Mouse (Mus musculus): ENCODE results near the gene Zcchc4. TPM values are rescaled to one million over a fixed set of nuclear protein-coding genes. Genes with fewer than 3 reads are reported as not detected.
"Not testable (repeated sequence)": the region's sequence is repeated elsewhere in the genome, so short reads cannot be mapped to it uniquely, and the experiment has no call there.

Zcchc4 gene
- polyA plus RNA-seq, 1 experiment from 2014 or later, result 6.7 TPM

DNA sequence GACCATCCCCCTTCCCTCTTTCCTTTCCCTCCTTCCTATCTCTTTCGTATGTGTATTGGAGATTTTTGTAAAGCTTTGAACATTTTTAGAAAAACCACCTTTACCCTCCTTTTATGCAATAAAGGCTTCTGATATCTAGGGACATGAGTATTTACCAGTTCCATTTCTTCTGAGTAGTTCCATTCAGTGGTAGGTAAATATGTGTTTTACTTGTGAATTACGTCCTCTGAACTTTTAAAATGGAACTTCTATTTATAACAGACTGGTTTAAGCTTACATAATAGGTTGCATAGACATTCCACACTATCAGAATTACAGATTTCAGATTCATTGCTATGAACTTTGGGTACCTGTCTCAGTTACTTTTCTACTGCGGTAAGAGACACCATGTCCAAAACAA, 19.9 kb upstream of the Zcchc4 start:
- H3K36me3 ChIP-seq (replicated peaks), result peaks cover 25% of the 10 kb centered on the region
- H3K4me2 ChIP-seq, result no peak overlapping the region
- no peak for ATAC-seq (ENCODE audit: insufficient read depth)
- 81% methylated on average over 3 of the region's 3 CpGs for WGBS (ENCODE audit: insufficient replicate concordance)
- no peak overlapping the region for H3K27ac ChIP-seq (replicated peaks)
- H3K27me3 ChIP-seq, result no peaks in the 10 kb centered on the region
- no peaks in the 10 kb centered on the region for H3K4me1 ChIP-seq (replicated peaks)
- no peak overlapping the region for H3K9ac ChIP-seq
- no peaks in the 10 kb centered on the region for H3K9me3 ChIP-seq (replicated peaks)
- no peak overlapping the region for H3K4me3 ChIP-seq (replicated peaks)

DNA sequence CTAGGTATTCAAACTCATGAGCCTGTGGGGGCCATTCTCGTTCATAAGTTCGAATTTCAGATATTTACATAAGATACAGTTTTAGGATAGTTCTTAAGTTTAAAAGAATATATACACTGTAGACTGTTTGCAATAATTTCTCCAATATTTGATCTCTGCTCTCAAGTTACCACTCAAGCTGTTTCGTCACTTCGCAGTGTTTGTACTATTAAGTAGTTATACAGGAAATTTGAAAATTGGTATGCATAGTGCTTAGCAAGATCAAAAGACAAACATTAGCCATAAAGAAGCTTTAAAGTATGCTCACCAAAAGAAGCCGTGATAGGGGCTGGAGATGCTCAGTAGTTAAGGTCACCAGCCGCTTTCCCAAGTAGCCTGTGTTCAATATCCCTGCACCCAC, 19.2 kb upstream of the Zcchc4 start:
- Histone ChIP-seq H3K4me3 (replicated peaks) (no peak overlapping the region), H3K4me1 (replicated peaks) (no peaks in the 10 kb centered on the region), H3K9me3 (replicated peaks) (no peaks in the 10 kb centered on the region), H3K27me3 (no peaks in the 10 kb centered on the region), H3K9ac (no peak overlapping the region), H3K4me2 (no peak overlapping the region), H3K27ac (replicated peaks) (no peak overlapping the region), H3K36me3 (replicated peaks) (peaks cover 32% of the 10 kb centered on the region)
- ATAC-seq (ENCODE audit: insufficient read depth), result no peak
- 86% methylated on average over 6 of the region's 6 CpGs for WGBS (ENCODE audit: insufficient replicate concordance)

DNA sequence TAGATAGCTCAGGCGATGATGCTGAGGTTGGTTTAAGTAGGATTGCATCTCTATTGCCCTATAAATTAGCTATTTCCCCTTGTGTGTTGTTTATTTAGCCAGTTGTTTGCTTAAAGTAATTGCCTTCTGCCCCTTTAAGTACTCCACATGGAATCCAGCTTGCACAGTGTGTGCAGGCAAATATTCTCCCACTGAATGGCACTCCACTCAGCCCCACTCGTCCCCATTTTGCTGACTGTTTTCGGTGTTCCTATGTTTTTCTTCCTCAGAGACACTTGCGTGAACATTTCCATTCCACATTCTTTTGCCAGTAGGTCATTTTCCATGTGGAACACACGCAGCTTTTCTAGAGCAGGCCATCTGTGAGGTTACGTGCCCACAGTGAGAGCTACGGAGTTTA, 12.6 kb upstream of the Zcchc4 start:
- peaks cover 36% of the 10 kb centered on the region for H3K36me3 ChIP-seq (replicated peaks)
- no peak for ATAC-seq (ENCODE audit: insufficient read depth)
- no peak overlapping the region for H3K4me2 ChIP-seq
- H3K9me3 ChIP-seq (replicated peaks), result no peaks in the 10 kb centered on the region
- 82% methylated on average over 7 of the region's 7 CpGs for WGBS (ENCODE audit: insufficient replicate concordance)
- H3K27me3 ChIP-seq, result no peaks in the 10 kb centered on the region
- H3K27ac ChIP-seq (replicated peaks), result no peak overlapping the region
- H3K9ac ChIP-seq, result no peak overlapping the region
- no peaks in the 10 kb centered on the region for H3K4me1 ChIP-seq (replicated peaks)
- no peak overlapping the region for H3K4me3 ChIP-seq (replicated peaks)

DNA sequence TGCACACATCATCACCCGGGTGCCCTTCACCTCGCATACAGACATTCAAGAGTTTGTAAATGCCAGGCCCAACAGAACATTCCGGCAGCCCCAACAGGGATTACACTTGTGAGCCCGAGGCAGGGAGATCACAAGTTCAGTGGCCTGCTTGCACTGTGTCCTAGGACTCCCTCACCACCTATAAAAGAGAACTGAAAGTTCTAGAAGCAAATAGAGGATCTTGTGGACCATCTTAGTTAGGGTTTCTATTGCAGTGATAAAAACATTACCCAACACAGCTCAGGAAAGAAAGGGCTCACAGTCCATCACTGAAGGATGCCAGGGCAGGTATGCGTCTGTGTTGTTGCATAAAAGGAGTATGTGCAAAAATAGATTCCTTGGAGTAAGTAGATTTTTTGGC, 942 bp upstream of the Zcchc4 start:
- peaks cover 27% of the 10 kb centered on the region for H3K4me1 ChIP-seq (replicated peaks)
- WGBS (ENCODE audit: insufficient replicate concordance), result 78% methylated on average over 5 of the region's 5 CpGs
- no peak overlapping the region for H3K27ac ChIP-seq (replicated peaks)
- H3K27me3 ChIP-seq, result no peaks in the 10 kb centered on the region
- no peak overlapping the region for H3K9ac ChIP-seq
- H3K9me3 ChIP-seq (replicated peaks), result no peaks in the 10 kb centered on the region
- ATAC-seq (ENCODE audit: insufficient read depth), result no peak
- H3K4me2 ChIP-seq, result no peak overlapping the region
- peaks cover 15% of the 10 kb centered on the region for H3K36me3 ChIP-seq (replicated peaks)
- H3K4me3 ChIP-seq (replicated peaks), result no peak overlapping the region

DNA sequence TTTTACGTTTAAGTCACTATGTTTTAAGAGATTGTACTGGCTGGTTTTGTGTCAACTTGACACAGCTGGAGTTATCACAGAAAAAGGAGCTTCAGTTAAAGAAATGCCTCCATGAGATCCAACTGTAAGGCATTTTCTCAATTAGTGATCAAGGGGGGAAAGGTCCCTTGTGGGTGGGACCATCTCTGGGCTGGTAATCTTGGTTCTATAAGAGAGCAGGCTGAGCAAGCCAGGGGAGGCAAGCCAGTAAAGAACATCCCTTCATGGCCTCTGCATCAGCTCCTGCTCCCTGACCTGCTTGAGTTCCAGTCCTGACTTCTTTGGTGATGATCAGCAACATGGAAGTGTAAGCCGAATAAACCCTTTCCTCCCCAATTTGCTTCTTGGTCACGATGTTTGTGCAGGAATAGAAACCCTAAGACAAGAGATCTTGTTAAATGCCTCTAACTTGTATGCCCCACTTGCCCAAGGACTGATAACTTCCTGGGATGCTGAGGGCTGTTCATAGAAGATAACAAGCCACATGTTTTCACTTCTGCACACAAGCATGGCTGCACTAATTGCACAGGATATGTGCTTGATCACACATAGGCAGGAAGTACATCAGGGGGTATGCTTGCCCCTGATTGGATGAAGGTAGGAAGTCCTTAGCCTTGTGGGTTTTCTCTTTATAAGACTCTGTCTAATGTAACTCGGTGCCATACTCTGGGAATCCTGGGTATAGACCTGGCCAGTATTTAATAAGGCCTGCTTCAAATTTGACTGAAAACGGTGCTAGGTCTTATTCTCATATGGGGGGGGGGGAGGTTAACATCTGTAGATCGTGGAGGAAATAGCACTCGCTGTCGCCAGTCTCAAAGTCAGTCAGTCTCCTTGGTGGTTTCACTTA, 1.5 kb downstream of the Zcchc4 start:
- H3K4me3 ChIP-seq (replicated peaks); H3K27me3 ChIP-seq; H3K36me3 ChIP-seq (replicated peaks); H3K9ac ChIP-seq; H3K9me3 ChIP-seq (replicated peaks): not testable (repeated sequence)
- Histone ChIP-seq H3K4me2 (peak overlapping the region; percentile 29), H3K27ac (replicated peaks) (peak overlapping the region; percentile 71), H3K4me1 (replicated peaks) (peaks cover 27% of the 10 kb centered on the region)
- ATAC-seq (ENCODE audit: insufficient read depth), result peak; percentile 96
- 71% methylated on average over 8 of the region's 8 CpGs for WGBS (ENCODE audit: insufficient replicate concordance)

DNA sequence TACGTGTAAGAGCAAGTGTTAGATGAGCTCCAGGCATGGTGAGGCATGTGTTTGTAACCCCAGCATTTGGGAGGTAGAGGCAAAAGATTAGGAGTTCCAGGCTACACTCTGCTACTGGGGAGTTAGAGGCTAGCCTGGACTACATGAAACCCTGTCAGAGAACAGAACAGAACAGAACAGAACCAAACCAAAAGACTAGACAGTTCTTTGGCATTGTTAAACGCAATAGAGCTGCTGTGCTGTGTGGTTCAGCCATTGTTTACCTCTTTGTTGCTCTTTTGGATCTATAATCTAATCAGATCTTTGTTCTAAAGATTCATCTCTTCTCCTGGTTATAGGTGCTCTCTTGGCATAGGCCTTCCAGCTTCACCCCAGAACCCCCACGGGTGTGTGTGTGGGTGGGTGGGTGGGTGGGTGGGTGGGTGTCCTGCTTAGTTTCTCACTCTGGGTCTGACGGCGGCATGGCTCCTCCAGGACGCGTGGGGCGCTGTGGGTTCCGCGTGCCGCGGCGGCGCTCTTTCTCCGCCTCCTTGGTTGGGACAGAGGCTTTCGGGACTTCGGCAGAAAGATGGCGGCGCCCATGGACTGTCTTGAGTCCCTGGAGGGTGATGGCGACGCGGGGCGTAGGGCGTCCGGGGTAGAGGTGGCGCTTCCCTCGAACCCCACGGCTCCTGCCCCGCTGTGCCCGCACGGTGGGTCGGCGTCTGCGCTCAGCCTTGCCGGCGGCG, 7.5 kb downstream of the Zcchc4 start:
- Histone ChIP-seq H3K27me3 (no peaks in the 10 kb centered on the region), H3K9ac (peak overlapping the region; percentile 84), H3K9me3 (replicated peaks) (no peaks in the 10 kb centered on the region), H3K4me1 (replicated peaks) (peaks cover 24% of the 10 kb centered on the region), H3K27ac (replicated peaks) (peak overlapping the region; percentile 80), H3K36me3 (replicated peaks) (peaks cover 5% of the 10 kb centered on the region; the same call in 1 of the 2 replicates), H3K4me2 (peak overlapping the region; percentile 71), H3K4me3 (replicated peaks) (peak overlapping the region; percentile 98)
- ATAC-seq (ENCODE audit: insufficient read depth), result peak; percentile 91
- WGBS (ENCODE audit: insufficient replicate concordance), result 4% methylated on average over 36 of the region's 37 CpGs

DNA sequence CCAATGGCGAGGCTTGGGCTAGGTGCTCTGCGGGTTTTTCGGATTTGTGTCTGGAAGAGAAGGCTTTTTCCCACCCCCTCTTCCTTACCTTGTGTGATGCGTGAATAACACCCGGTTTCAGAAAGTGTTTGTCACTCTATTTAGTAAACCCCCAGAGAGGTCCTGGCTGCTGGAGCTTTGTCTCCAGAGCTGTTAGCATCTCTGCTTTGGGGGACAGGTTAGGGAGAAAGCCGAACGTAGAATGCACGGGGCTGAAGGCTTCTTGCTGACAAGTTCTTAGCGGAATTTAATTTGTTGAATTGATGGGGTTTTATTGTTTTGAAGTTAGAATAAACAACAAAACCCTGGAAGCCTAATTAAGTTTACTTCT, 8.0 kb downstream of the Zcchc4 start:
- Histone ChIP-seq H3K27me3 (no peaks in the 10 kb centered on the region), H3K4me3 (replicated peaks) (peak overlapping the region; percentile 98), H3K9me3 (replicated peaks) (no peaks in the 10 kb centered on the region), H3K4me1 (replicated peaks) (peaks cover 23% of the 10 kb centered on the region), H3K4me2 (peak overlapping the region; percentile 71), H3K36me3 (replicated peaks) (peaks cover 5% of the 10 kb centered on the region), H3K9ac (peak overlapping the region; percentile 84), H3K27ac (replicated peaks) (peak overlapping the region; percentile 80)
- peak; percentile 61 for ATAC-seq (ENCODE audit: insufficient read depth)
- 0% methylated on average over 9 of the region's 9 CpGs for WGBS (ENCODE audit: insufficient replicate concordance)

DNA sequence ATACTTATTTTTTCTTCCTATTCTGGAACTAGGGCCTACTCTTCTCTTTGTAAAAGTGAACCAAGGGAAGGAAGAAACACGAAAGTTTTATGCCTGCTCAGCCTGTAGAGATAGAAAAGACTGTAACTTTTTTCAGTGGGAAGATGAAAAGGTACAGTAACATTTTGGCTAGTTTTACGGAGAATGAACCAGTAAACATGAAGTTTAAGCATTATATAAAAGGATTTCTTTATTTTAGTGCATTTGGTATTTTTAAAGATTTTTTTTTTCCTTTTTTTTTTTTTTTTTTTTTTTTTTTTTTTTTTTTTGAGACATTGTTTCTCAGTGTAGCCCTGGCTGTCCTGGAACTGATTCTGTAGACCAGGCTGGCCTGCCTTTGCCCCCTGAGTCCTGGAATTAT, 8.7 kb downstream of the Zcchc4 start:
- peak overlapping the region; percentile 71 for H3K4me2 ChIP-seq
- peaks cover 13% of the 10 kb centered on the region for H3K36me3 ChIP-seq (replicated peaks)
- no peak overlapping the region for H3K9ac ChIP-seq
- H3K4me3 ChIP-seq (replicated peaks), result peak overlapping the region; percentile 98
- WGBS (ENCODE audit: insufficient replicate concordance), result 75% methylated on average over 2 of the region's 2 CpGs
- H3K9me3 ChIP-seq (replicated peaks), result no peaks in the 10 kb centered on the region
- no peak for ATAC-seq (ENCODE audit: insufficient read depth)
- H3K27me3 ChIP-seq, result no peaks in the 10 kb centered on the region
- H3K27ac ChIP-seq (replicated peaks), result no peak overlapping the region
- H3K4me1 ChIP-seq (replicated peaks), result peaks cover 23% of the 10 kb centered on the region

DNA sequence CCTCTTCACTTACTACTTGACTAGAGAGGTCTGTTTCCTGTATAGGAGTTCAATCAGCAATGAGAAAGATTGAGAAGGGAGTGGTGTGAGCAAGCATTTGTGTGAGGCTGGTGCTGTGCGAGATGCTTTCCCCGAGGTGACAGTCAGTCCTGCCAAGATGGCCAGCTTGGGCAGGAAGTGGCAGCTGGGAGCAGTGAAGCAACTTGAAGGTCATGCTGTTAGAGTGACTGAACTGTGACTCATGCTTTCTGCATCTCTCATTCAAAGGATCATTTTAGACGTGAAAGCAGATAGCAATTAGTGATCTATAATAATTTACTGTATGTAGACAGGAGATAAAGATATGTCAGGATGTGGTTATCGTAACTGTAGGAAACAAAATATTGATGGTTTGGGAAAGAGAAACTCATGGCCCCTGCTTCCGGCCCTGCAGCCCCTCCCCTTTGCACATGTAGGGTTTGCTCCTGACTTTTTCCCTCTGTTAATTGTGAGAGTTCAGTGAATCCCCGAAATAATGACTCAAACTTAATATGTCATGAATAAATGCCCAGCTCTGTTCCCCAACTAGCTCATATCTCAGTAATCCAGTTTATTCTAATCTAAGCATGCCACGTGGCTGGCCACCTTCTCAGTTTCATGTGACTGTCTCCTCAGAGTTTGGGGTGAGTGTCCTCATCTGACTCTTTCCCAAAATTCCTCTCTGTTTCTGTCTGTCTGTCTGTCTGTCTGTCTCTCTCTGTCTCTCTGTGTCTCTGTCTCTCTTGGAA, 11.5 kb downstream of the Zcchc4 start:
- Histone ChIP-seq H3K4me1 (replicated peaks) (peaks cover 23% of the 10 kb centered on the region), H3K36me3 (replicated peaks) (peaks cover 16% of the 10 kb centered on the region), H3K27ac (replicated peaks) (no peak overlapping the region), H3K4me2 (no peak overlapping the region), H3K27me3 (no peaks in the 10 kb centered on the region), H3K9ac (no peak overlapping the region), H3K9me3 (replicated peaks) (no peaks in the 10 kb centered on the region), H3K4me3 (replicated peaks) (no peak overlapping the region)
- 37% methylated on average over 7 of the region's 7 CpGs for WGBS (ENCODE audit: insufficient replicate concordance)
- no peak for ATAC-seq (ENCODE audit: insufficient read depth)

DNA sequence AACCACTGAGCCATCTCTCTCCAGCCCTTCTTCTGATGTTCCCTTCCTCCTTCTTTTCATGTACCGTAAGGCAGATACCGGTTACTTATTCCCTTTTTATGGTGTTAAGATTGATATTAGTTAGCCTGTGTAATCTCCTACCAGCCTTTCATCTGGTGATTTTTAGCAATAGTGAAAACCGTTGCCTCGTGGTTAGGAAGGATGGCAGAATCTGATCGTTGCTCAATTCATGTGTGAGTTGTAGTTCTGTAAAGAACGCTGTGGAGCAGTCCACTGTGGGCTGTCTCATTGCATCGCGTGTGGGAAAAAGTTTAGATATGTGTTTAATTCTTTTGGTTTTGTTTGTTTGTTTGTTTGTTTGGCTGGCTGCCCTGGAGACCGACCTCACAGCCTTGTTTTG, 18.0 kb downstream of the Zcchc4 start:
- peaks cover 36% of the 10 kb centered on the region for H3K36me3 ChIP-seq (replicated peaks)
- H3K9ac ChIP-seq, result no peak overlapping the region
- WGBS (ENCODE audit: insufficient replicate concordance), result 58% methylated on average over 9 of the region's 9 CpGs

DNA sequence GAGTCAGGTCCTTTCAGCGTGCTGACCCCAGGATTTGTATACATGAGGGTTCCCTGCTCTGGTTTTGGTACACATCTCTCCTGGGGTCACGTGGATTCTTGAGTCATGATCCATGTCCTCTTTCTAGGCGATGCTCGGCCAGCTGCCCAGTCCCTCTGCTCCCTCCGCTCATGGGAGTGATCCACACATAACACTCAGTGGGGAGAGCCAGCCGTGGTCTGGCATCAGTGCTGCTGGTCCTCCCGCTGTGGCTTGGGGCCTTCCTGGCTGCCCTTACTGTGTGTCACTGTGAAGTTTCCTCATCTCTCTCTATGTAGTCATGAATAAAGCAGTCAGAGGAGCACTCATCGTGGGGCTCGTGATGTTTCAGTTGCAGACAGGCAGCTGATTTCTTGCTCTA, 18.9 kb downstream of the Zcchc4 start:
- H3K9me3 ChIP-seq (replicated peaks), result no peaks in the 10 kb centered on the region
- no peak overlapping the region for H3K4me2 ChIP-seq
- WGBS (ENCODE audit: insufficient replicate concordance), result 76% methylated on average over 9 of the region's 9 CpGs
- no peak overlapping the region for H3K9ac ChIP-seq
- no peak overlapping the region for H3K27ac ChIP-seq (replicated peaks)
- no peaks in the 10 kb centered on the region for H3K4me1 ChIP-seq (replicated peaks)
- ATAC-seq (ENCODE audit: insufficient read depth), result no peak
- no peak overlapping the region for H3K4me3 ChIP-seq (replicated peaks)
- peaks cover 34% of the 10 kb centered on the region for H3K36me3 ChIP-seq (replicated peaks)
- H3K27me3 ChIP-seq, result no peaks in the 10 kb centered on the region

More for the DNA sequence above, 18.0 kb downstream of the Zcchc4 start:
- H3K9me3 ChIP-seq (replicated peaks), result no peaks in the 10 kb centered on the region
- H3K4me1 ChIP-seq (replicated peaks), result no peaks in the 10 kb centered on the region
- ATAC-seq (ENCODE audit: insufficient read depth), result no peak
- no peak overlapping the region for H3K4me2 ChIP-seq
- H3K27me3 ChIP-seq, result no peaks in the 10 kb centered on the region
- no peak overlapping the region for H3K27ac ChIP-seq (replicated peaks)
- H3K4me3 ChIP-seq (replicated peaks), result no peak overlapping the region

Data from liver, embryonic 15.5 days (tissue).